Mouse (Mus musculus): ENCODE results near the gene Olfr1209. TPM values are rescaled to one million over a fixed set of nuclear protein-coding genes. Genes with fewer than 3 reads are reported as not detected.

The Olfr1209 gene
- not detected in 2 replicates for polyA plus RNA-seq (2012; rRNA removed)

GRCm38 (mm10) chr2:88915057-88915456, at the start of gene Olfr1209:
Gene Olfr1209 (minus strand): TSS chr2:88915157.

GRCm38 (mm10) chr2:88953669-88954068, 38.7 kb upstream of the Olfr1209 start, which contains the start of gene Olfr1212:
Gene Olfr1212 (plus strand): TSS chr2:88953969.

GRCm38 (mm10) chr2:88938011-88938410, 23.1 kb upstream of the Olfr1209 start, which contains the start of gene Olfr1211:
Gene Olfr1211 (minus strand): TSS chr2:88938111.

GRCm38 (mm10) chr2:88902211-88902610, 12.7 kb downstream of the Olfr1209 start, which contains the start of gene Olfr1208:
Gene Olfr1208 (minus strand): TSS chr2:88902311.

GRCm38 (mm10) chr2:88862931-88863330, 52.0 kb downstream of the Olfr1209 start, which contains the start of gene Olfr1206:
Gene Olfr1206 (plus strand): TSS chr2:88863231.

Other genes starting within 250 kb of the Olfr1209 start
- gene Olfr1193, start 239.5 kb downstream of the Olfr1209 start, polyA plus RNA-seq (2012; rRNA removed) = not detected in 2 replicates
- not detected in 2 replicates for gene Olfr1195, start 226.0 kb downstream of the Olfr1209 start, polyA plus RNA-seq (2012; rRNA removed)
- not detected in 2 replicates for gene Olfr1196, start 210.6 kb downstream of the Olfr1209 start, polyA plus RNA-seq (2012; rRNA removed)
- gene Olfr1197, start 182.8 kb downstream of the Olfr1209 start, polyA plus RNA-seq (2012; rRNA removed) = not detected in 2 replicates
- not detected in 2 replicates for gene Olfr1198, start 163.8 kb downstream of the Olfr1209 start, polyA plus RNA-seq (2012; rRNA removed)
- gene Olfr1199, start 154.7 kb downstream of the Olfr1209 start, polyA plus RNA-seq (2012; rRNA removed) = not detected in 2 replicates
- gene Olfr1200, start 144.7 kb downstream of the Olfr1209 start, polyA plus RNA-seq (2012; rRNA removed) = not detected in 2 replicates
- not detected in 2 replicates for gene Olfr1201, start 122.1 kb downstream of the Olfr1209 start, polyA plus RNA-seq (2012; rRNA removed)
- gene Olfr1202, start 100.7 kb downstream of the Olfr1209 start, polyA plus RNA-seq (2012; rRNA removed) = not detected in 2 replicates
- gene Olfr1205, start 85.4 kb downstream of the Olfr1209 start, polyA plus RNA-seq (2012; rRNA removed) = not detected in 2 replicates
- gene Olfr1204, start 65.9 kb downstream of the Olfr1209 start, polyA plus RNA-seq (2012; rRNA removed) = not detected in 2 replicates
- gene Olfr1206, start 51.9 kb downstream of the Olfr1209 start, polyA plus RNA-seq (2012; rRNA removed) = not detected in 2 replicates
- not detected in 2 replicates for gene Olfr1208, start 12.8 kb downstream of the Olfr1209 start, polyA plus RNA-seq (2012; rRNA removed)
- gene Olfr1211, start 23.0 kb upstream of the Olfr1209 start, polyA plus RNA-seq (2012; rRNA removed) = not detected in 2 replicates
- gene Olfr1212, start 38.8 kb upstream of the Olfr1209 start, polyA plus RNA-seq (2012; rRNA removed) = not detected in 2 replicates
- not detected in 2 replicates for gene Gm13762, start 65.1 kb upstream of the Olfr1209 start, polyA plus RNA-seq (2012; rRNA removed)
- gene Olfr1214, start 77.5 kb upstream of the Olfr1209 start, polyA plus RNA-seq (2012; rRNA removed) = not detected in 2 replicates
- gene Olfr1215, start 91.8 kb upstream of the Olfr1209 start, polyA plus RNA-seq (2012; rRNA removed) = not detected in 2 replicates
- not detected in 2 replicates for gene Olfr1216, start 103.2 kb upstream of the Olfr1209 start, polyA plus RNA-seq (2012; rRNA removed)
- not detected in 2 replicates for gene Olfr1217, start 116.9 kb upstream of the Olfr1209 start, polyA plus RNA-seq (2012; rRNA removed)
- gene Olfr1218, start 146.0 kb upstream of the Olfr1209 start, polyA plus RNA-seq (2012; rRNA removed) = not detected in 2 replicates
- gene Olfr1219, start 168.4 kb upstream of the Olfr1209 start, polyA plus RNA-seq (2012; rRNA removed) = not detected in 2 replicates
- not detected in 2 replicates for gene Olfr1220, start 191.7 kb upstream of the Olfr1209 start, polyA plus RNA-seq (2012; rRNA removed)
- not detected in 2 replicates for gene Olfr1221, start 202.1 kb upstream of the Olfr1209 start, polyA plus RNA-seq (2012; rRNA removed)
- not detected in 2 replicates for gene Olfr1222, start 217.9 kb upstream of the Olfr1209 start, polyA plus RNA-seq (2012; rRNA removed)
- not detected in 2 replicates for gene Olfr1223, start 236.4 kb upstream of the Olfr1209 start, polyA plus RNA-seq (2012; rRNA removed)
- gene Olfr1224-ps1, start 248.9 kb upstream of the Olfr1209 start, polyA plus RNA-seq (2012; rRNA removed) = not detected in 2 replicates